Mouse (Mus musculus): Measurements from ENCODE around the gene Rps11. TPM values are rescaled to one million over a fixed set of nuclear protein-coding genes. Genes with fewer than 3 reads are reported as not detected.

Rps11 gene
- total RNA-seq, 1 experiment from 2014 or later = 1,473 TPM

Other genes starting within 250 kb of the Rps11 start
- 12.3 and 13.3 TPM in 2 replicates for gene Med25, start 231.7 kb downstream of the Rps11 start, total RNA-seq (2017)
- 14.7 and 28.1 TPM in 2 replicates for gene Fuz, start 228.4 kb downstream of the Rps11 start, total RNA-seq (2017)
- gene Ap2a1, start 194.9 kb downstream of the Rps11 start, total RNA-seq (2017) = 22.4 and 31.1 TPM in 2 replicates
- gene Tsks, start 181.2 kb downstream of the Rps11 start, total RNA-seq (2017) = not detected in 2 replicates
- gene Cpt1c, start 149.6 kb downstream of the Rps11 start, total RNA-seq (2017) = 0.23 and 1.2 TPM in 2 replicates
- 143 and 170 TPM in 2 replicates for gene Prmt1, start 137.9 kb downstream of the Rps11 start, total RNA-seq (2017)
- gene Irf3, start 126.8 kb downstream of the Rps11 start, total RNA-seq (2017) = 92.9 and 129 TPM in 2 replicates
- gene Bcl2l12, start 125.7 kb downstream of the Rps11 start, total RNA-seq (2017) = 29.5 and 33.8 TPM in 2 replicates
- 9.6 and 17.0 TPM in 2 replicates for gene Scaf1, start 108.1 kb downstream of the Rps11 start, total RNA-seq (2017)
- gene Rras, start 106.5 kb downstream of the Rps11 start, total RNA-seq (2017) = 1.1 TPM in 1 of 2 replicates, not detected in the other
- 2.2 and 7.5 TPM in 2 replicates for gene Prr12, start 71.6 kb downstream of the Rps11 start, total RNA-seq (2017)
- gene Nosip, start 62.0 kb downstream of the Rps11 start, total RNA-seq (2017) = 66.0 and 71.2 TPM in 2 replicates
- gene Prrg2, start 61.8 kb downstream of the Rps11 start, total RNA-seq (2017) = 3.4 and 3.8 TPM in 2 replicates
- 23.2 and 37.1 TPM in 2 replicates for gene Rcn3, start 32.2 kb downstream of the Rps11 start, total RNA-seq (2017)
- 4.0 and 4.7 TPM in 2 replicates for gene Fcgrt, start 20.6 kb downstream of the Rps11 start, total RNA-seq (2017)
- 3,242 and 3,932 TPM in 2 replicates for gene Rpl13a, start 4.3 kb upstream of the Rps11 start, total RNA-seq (2017)
- not detected in 2 replicates for gene Gm45713, start 11.8 kb upstream of the Rps11 start, total RNA-seq (2017)
- gene Flt3l, start 12.0 kb upstream of the Rps11 start, total RNA-seq (2017) = 5.8 and 13.0 TPM in 2 replicates
- 35.2 and 59.8 TPM in 2 replicates for gene Pih1d1, start 29.9 kb upstream of the Rps11 start, total RNA-seq (2017)
- gene Aldh16a1, start 30.1 kb upstream of the Rps11 start, total RNA-seq (2017) = 32.2 and 37.9 TPM in 2 replicates
- gene Slc17a7, start 39.5 kb upstream of the Rps11 start, total RNA-seq (2017) = not detected in 2 replicates
- gene Gfy, start 55.1 kb upstream of the Rps11 start, total RNA-seq (2017) = not detected in 2 replicates
- not detected in 2 replicates for gene Pth2, start 56.6 kb upstream of the Rps11 start, total RNA-seq (2017)
- 0.18 and 2.0 TPM in 2 replicates for gene Ccdc155, start 80.5 kb upstream of the Rps11 start, total RNA-seq (2017)
- gene Dkkl1, start 87.7 kb upstream of the Rps11 start, total RNA-seq (2017) = 6.7 and 17.4 TPM in 2 replicates
- 0.55 and 0.87 TPM in 2 replicates for gene Tead2, start 91.3 kb upstream of the Rps11 start, total RNA-seq (2017)
- 28.9 and 41.4 TPM in 2 replicates for gene Cd37, start 114.7 kb upstream of the Rps11 start, total RNA-seq (2017)
- gene Slc6a16, start 116.6 kb upstream of the Rps11 start, total RNA-seq (2017) = not detected in 2 replicates
- gene Slc6a21, start 153.1 kb upstream of the Rps11 start, total RNA-seq (2017) = not detected in 2 replicates
- gene Trpm4, start 209.3 kb upstream of the Rps11 start, total RNA-seq (2017) = 3.1 and 3.4 TPM in 2 replicates
- gene Hrc, start 210.9 kb upstream of the Rps11 start, total RNA-seq (2017) = 0.41 TPM in 1 of 2 replicates, not detected in the other
- not detected in 2 replicates for gene Ppfia3, start 242.6 kb upstream of the Rps11 start, total RNA-seq (2017)
- gene Lin7b, start 246.1 kb upstream of the Rps11 start, total RNA-seq (2017) = 1.9 TPM in 1 of 2 replicates, not detected in the other